Mouse (Mus musculus): ENCODE data around the gene Fpgt. TPM values are rescaled to one million over a fixed set of nuclear protein-coding genes. Genes with fewer than 3 reads are reported as not detected.

Gene Fpgt
- polyA plus RNA-seq, 1 experiment from 2014 or later, result 18.8 TPM

GRCm38 (mm10) chr3:155053189-155053588, 40.0 kb downstream of the Fpgt start:
- Histone ChIP-seq H3K27ac (no peak overlapping the region), H3K27me3 (replicated peaks) (no peaks in the 10 kb centered on the region), H3K36me3 (no peaks in the 10 kb centered on the region), H3K9ac (no peak overlapping the region), H3K4me3 (replicated peaks) (no peak overlapping the region), H3K4me1 (replicated peaks) (no peaks in the 10 kb centered on the region), H3K9me3 (no peaks in the 10 kb centered on the region), H3K4me2 (replicated peaks) (no peak overlapping the region)
- 38% methylated on average over 1 of the region's 1 CpGs for WGBS
- no peak for ATAC-seq

GRCm38 (mm10) chr3:155052021-155052420, 41.2 kb downstream of the Fpgt start:
- no peak for ATAC-seq
- no peaks in the 10 kb centered on the region for H3K36me3 ChIP-seq

GRCm38 (mm10) chr3:155039012-155039836, 54.0 kb downstream of the Fpgt start:
- Histone ChIP-seq H3K9ac (no peak overlapping the region), H3K4me3 (replicated peaks) (no peak overlapping the region), H3K36me3 (no peaks in the 10 kb centered on the region), H3K4me1 (replicated peaks) (no peaks in the 10 kb centered on the region), H3K27ac (no peak overlapping the region), H3K9me3 (no peaks in the 10 kb centered on the region), H3K4me2 (replicated peaks) (no peak overlapping the region), H3K27me3 (replicated peaks) (no peaks in the 10 kb centered on the region)
- 39% methylated on average over 1 of the region's 1 CpGs for WGBS
- ATAC-seq, result no peak

More at GRCm38 (mm10) chr3:155052021-155052420, 41.2 kb downstream of the Fpgt start:
- H3K4me1 ChIP-seq (replicated peaks), result no peaks in the 10 kb centered on the region
- no peak overlapping the region for H3K4me2 ChIP-seq (replicated peaks)
- no peak overlapping the region for H3K4me3 ChIP-seq (replicated peaks)
- H3K9ac ChIP-seq, result no peak overlapping the region
- H3K9me3 ChIP-seq, result no peaks in the 10 kb centered on the region
- H3K27me3 ChIP-seq (replicated peaks), result no peaks in the 10 kb centered on the region
- no peak overlapping the region for H3K27ac ChIP-seq

Other genes starting within 250 kb of the Fpgt start
- gene Tnni3k, start 38.0 kb downstream of the Fpgt start, polyA plus RNA-seq (2015; fragmentation: Nextera tagmentation; extraction: Ambion mirVana), result not detected in 2 replicates
- 0.78 and 1.1 TPM in 2 replicates for gene Lrriq3, start within 50 bp of the Fpgt start, polyA plus RNA-seq (2015; fragmentation: Nextera tagmentation; extraction: Ambion mirVana)

All from intestine, embryonic 15.5 days (tissue).